Mouse (Mus musculus): ENCODE data around the gene Ankrd44. TPM values are rescaled to one million over a fixed set of nuclear protein-coding genes. Genes with fewer than 3 reads are reported as not detected.

Gene Ankrd44
- polyA plus RNA-seq, 1 experiment: 5.2 TPM

- Histone ChIP-seq H3K27me3 (ENCODE audit: control insufficient read depth, insufficient read depth, low read length, poor library complexity, severe bottlenecking) (no peaks in the 10 kb centered on the region), H3K27ac (ENCODE audit: insufficient read depth, low read length) (no peak overlapping the region), H3K9me3 (replicated peaks; ENCODE audit: control insufficient read depth, insufficient read depth, low read length, poor library complexity, severe bottlenecking) (no peaks in the 10 kb centered on the region), H3K36me3 (ENCODE audit: control insufficient read depth, insufficient read depth, low read length, poor library complexity, severe bottlenecking) (no peaks in the 10 kb centered on the region), H3K9ac (ENCODE audit: low read depth, poor library complexity, severe bottlenecking) (no peak overlapping the region), H3K4me1 (ENCODE audit: control insufficient read depth, insufficient read depth, low read length) (peaks cover 2% of the 10 kb centered on the region), H3K4me3 (ENCODE audit: low read depth, low read length) (no peak overlapping the region)
- no peak for TF ChIP-seq POLR2A (IDR thresholded peaks at IDR 0.05; ENCODE audit: insufficient read depth, low read length)
- TF ChIP-seq EP300 (IDR thresholded peaks at IDR 0.05; ENCODE audit: insufficient read depth, low read depth, low read length): no peak
- no peak for TF ChIP-seq CTCF (IDR thresholded peaks at IDR 0.05; ENCODE audit: low read depth, low read length)
Observed at GRCm38 (mm10) chr1:54854388-54854787, 71.8 kb downstream of the Ankrd44 start.

GRCm38 (mm10) chr1:54853311-54854000 lies 72.7 kb downstream of the Ankrd44 start:
- Histone ChIP-seq H3K27ac (ENCODE audit: insufficient read depth, low read length) (no peak overlapping the region), H3K9ac (ENCODE audit: low read depth, poor library complexity, severe bottlenecking) (no peak overlapping the region), H3K4me3 (ENCODE audit: low read depth, low read length) (no peak overlapping the region), H3K9me3 (replicated peaks; ENCODE audit: control insufficient read depth, insufficient read depth, low read length, poor library complexity, severe bottlenecking) (no peaks in the 10 kb centered on the region), H3K4me1 (ENCODE audit: control insufficient read depth, insufficient read depth, low read length) (peaks cover 2% of the 10 kb centered on the region), H3K27me3 (ENCODE audit: control insufficient read depth, insufficient read depth, low read length, poor library complexity, severe bottlenecking) (no peaks in the 10 kb centered on the region), H3K36me3 (ENCODE audit: control insufficient read depth, insufficient read depth, low read length, poor library complexity, severe bottlenecking) (no peaks in the 10 kb centered on the region)
- TF ChIP-seq CTCF (IDR thresholded peaks at IDR 0.05; ENCODE audit: low read depth, low read length): no peak
- TF ChIP-seq EP300 (IDR thresholded peaks at IDR 0.05; ENCODE audit: insufficient read depth, low read depth, low read length): no peak
- TF ChIP-seq POLR2A (IDR thresholded peaks at IDR 0.05; ENCODE audit: insufficient read depth, low read length): no peak

GRCm38 (mm10) chr1:54851610-54852009 lies 74.6 kb downstream of the Ankrd44 start:
- H3K27me3 ChIP-seq (ENCODE audit: control insufficient read depth, insufficient read depth, low read length, poor library complexity, severe bottlenecking): no peaks in the 10 kb centered on the region
- no peaks in the 10 kb centered on the region for H3K9me3 ChIP-seq (replicated peaks; ENCODE audit: control insufficient read depth, insufficient read depth, low read length, poor library complexity, severe bottlenecking)
- no peak overlapping the region for H3K27ac ChIP-seq (ENCODE audit: insufficient read depth, low read length)
- no peaks in the 10 kb centered on the region for H3K36me3 ChIP-seq (ENCODE audit: control insufficient read depth, insufficient read depth, low read length, poor library complexity, severe bottlenecking)
- TF ChIP-seq CTCF (IDR thresholded peaks at IDR 0.05; ENCODE audit: low read depth, low read length): no peak
- TF ChIP-seq EP300 (IDR thresholded peaks at IDR 0.05; ENCODE audit: insufficient read depth, low read depth, low read length): no peak
- no peak for TF ChIP-seq POLR2A (IDR thresholded peaks at IDR 0.05; ENCODE audit: insufficient read depth, low read length)
- H3K4me1 ChIP-seq (ENCODE audit: control insufficient read depth, insufficient read depth, low read length): peaks cover 2% of the 10 kb centered on the region
- no peak overlapping the region for H3K9ac ChIP-seq (ENCODE audit: low read depth, poor library complexity, severe bottlenecking)
- no peak overlapping the region for H3K4me3 ChIP-seq (ENCODE audit: low read depth, low read length)

GRCm38 (mm10) chr1:54850077-54850476 lies 76.1 kb downstream of the Ankrd44 start:
- no peak overlapping the region for H3K27ac ChIP-seq (ENCODE audit: insufficient read depth, low read length)
- no peaks in the 10 kb centered on the region for H3K36me3 ChIP-seq (ENCODE audit: control insufficient read depth, insufficient read depth, low read length, poor library complexity, severe bottlenecking)
- H3K9me3 ChIP-seq (replicated peaks; ENCODE audit: control insufficient read depth, insufficient read depth, low read length, poor library complexity, severe bottlenecking): no peaks in the 10 kb centered on the region
- TF ChIP-seq EP300 (IDR thresholded peaks at IDR 0.05; ENCODE audit: insufficient read depth, low read depth, low read length) (no peak), CTCF (IDR thresholded peaks at IDR 0.05; ENCODE audit: low read depth, low read length) (no peak), POLR2A (IDR thresholded peaks at IDR 0.05; ENCODE audit: insufficient read depth, low read length) (no peak)
- H3K9ac ChIP-seq (ENCODE audit: low read depth, poor library complexity, severe bottlenecking): no peak overlapping the region
- H3K27me3 ChIP-seq (ENCODE audit: control insufficient read depth, insufficient read depth, low read length, poor library complexity, severe bottlenecking): no peaks in the 10 kb centered on the region
- no peak overlapping the region for H3K4me3 ChIP-seq (ENCODE audit: low read depth, low read length)
- peaks cover 2% of the 10 kb centered on the region for H3K4me1 ChIP-seq (ENCODE audit: control insufficient read depth, insufficient read depth, low read length)

- H3K27ac ChIP-seq (ENCODE audit: insufficient read depth, low read length): no peak overlapping the region
- peaks cover 2% of the 10 kb centered on the region for H3K4me1 ChIP-seq (ENCODE audit: control insufficient read depth, insufficient read depth, low read length)
- H3K9ac ChIP-seq (ENCODE audit: low read depth, poor library complexity, severe bottlenecking): no peak overlapping the region
- H3K9me3 ChIP-seq (replicated peaks; ENCODE audit: control insufficient read depth, insufficient read depth, low read length, poor library complexity, severe bottlenecking): no peaks in the 10 kb centered on the region
- H3K4me3 ChIP-seq (ENCODE audit: low read depth, low read length): no peak overlapping the region
- no peaks in the 10 kb centered on the region for H3K36me3 ChIP-seq (ENCODE audit: control insufficient read depth, insufficient read depth, low read length, poor library complexity, severe bottlenecking)
- no peak for TF ChIP-seq CTCF (IDR thresholded peaks at IDR 0.05; ENCODE audit: low read depth, low read length)
- no peak for TF ChIP-seq POLR2A (IDR thresholded peaks at IDR 0.05; ENCODE audit: insufficient read depth, low read length)
- TF ChIP-seq EP300 (IDR thresholded peaks at IDR 0.05; ENCODE audit: insufficient read depth, low read depth, low read length): no peak
- H3K27me3 ChIP-seq (ENCODE audit: control insufficient read depth, insufficient read depth, low read length, poor library complexity, severe bottlenecking): no peaks in the 10 kb centered on the region
Observed at GRCm38 (mm10) chr1:54847238-54847637, 78.9 kb downstream of the Ankrd44 start.

GRCm38 (mm10) chr1:54846346-54847000 lies 79.7 kb downstream of the Ankrd44 start:
- TF ChIP-seq CTCF (IDR thresholded peaks at IDR 0.05; ENCODE audit: low read depth, low read length) (no peak), EP300 (IDR thresholded peaks at IDR 0.05; ENCODE audit: insufficient read depth, low read depth, low read length) (no peak), POLR2A (IDR thresholded peaks at IDR 0.05; ENCODE audit: insufficient read depth, low read length) (no peak)
- Histone ChIP-seq H3K36me3 (ENCODE audit: control insufficient read depth, insufficient read depth, low read length, poor library complexity, severe bottlenecking) (no peaks in the 10 kb centered on the region), H3K9ac (ENCODE audit: low read depth, poor library complexity, severe bottlenecking) (no peak overlapping the region), H3K27ac (ENCODE audit: insufficient read depth, low read length) (no peak overlapping the region), H3K4me1 (ENCODE audit: control insufficient read depth, insufficient read depth, low read length) (peaks cover 2% of the 10 kb centered on the region), H3K4me3 (ENCODE audit: low read depth, low read length) (no peak overlapping the region), H3K9me3 (replicated peaks; ENCODE audit: control insufficient read depth, insufficient read depth, low read length, poor library complexity, severe bottlenecking) (no peaks in the 10 kb centered on the region), H3K27me3 (ENCODE audit: control insufficient read depth, insufficient read depth, low read length, poor library complexity, severe bottlenecking) (no peaks in the 10 kb centered on the region)

All from ES-Bruce4 (cell line).